Mouse (Mus musculus): ENCODE measurements around the gene Krtap19-1.

The Krtap19-1 gene

GRCm38 (mm10) chr16:88869311-88869710 lies at the start of gene Krtap19-1:
Gene Krtap19-1, minus strand, starts transcription at chr16:88869411.
- no peak for DNase-seq (ENCODE audit: low spot score in 2 of 2)

- DNase-seq (ENCODE audit: low spot score in 2 of 2) = no peak
These were observed 27.1 kb upstream of the Krtap19-1 start, which contains the start of gene Krtap19-5 for GRCm38 (mm10) chr16:88896357-88896756. Gene Krtap19-5, minus strand, starts transcription at chr16:88896457.

GRCm38 (mm10) chr16:88886870-88887269 lies 17.7 kb upstream of the Krtap19-1 start:
- DNase-seq (ENCODE audit: low spot score in 2 of 2) = no peak

GRCm38 (mm10) chr16:88884989-88885388 lies 15.8 kb upstream of the Krtap19-1 start, which contains the start of gene Krtap19-4:
Gene Krtap19-4, minus strand, starts transcription at chr16:88885089.
- no peak for DNase-seq (ENCODE audit: low spot score in 2 of 2)

- no peak for DNase-seq (ENCODE audit: low spot score in 2 of 2)
These were observed 8.7 kb upstream of the Krtap19-1 start, which contains the start of gene Krtap19-3 for GRCm38 (mm10) chr16:88877938-88878337. Gene Krtap19-3, minus strand, starts transcription at chr16:88878038.

GRCm38 (mm10) chr16:88874169-88874568 lies 5.0 kb upstream of the Krtap19-1 start, which contains the start of gene Krtap19-2:
Gene Krtap19-2, minus strand, starts transcription at chr16:88874269.
- DNase-seq (ENCODE audit: low spot score in 2 of 2) = no peak

- DNase-seq (ENCODE audit: low spot score in 2 of 2) = no peak
These were observed 4.3 kb downstream of the Krtap19-1 start for GRCm38 (mm10) chr16:88864887-88865407.

GRCm38 (mm10) chr16:88851450-88851849 lies 17.8 kb downstream of the Krtap19-1 start:
- DNase-seq (ENCODE audit: low spot score in 2 of 2) = no peak

GRCm38 (mm10) chr16:88848558-88848957 lies 20.7 kb downstream of the Krtap19-1 start:
- no peak for DNase-seq (ENCODE audit: low spot score in 2 of 2)

- no peak for DNase-seq (ENCODE audit: low spot score in 2 of 2)
These were observed 21.8 kb downstream of the Krtap19-1 start for GRCm38 (mm10) chr16:88847363-88847762.

GRCm38 (mm10) chr16:88826978-88827377 lies 42.2 kb downstream of the Krtap19-1 start:
- DNase-seq (ENCODE audit: low spot score in 2 of 2) = no peak

- DNase-seq (ENCODE audit: low spot score in 2 of 2) = no peak
These were observed 43.0 kb downstream of the Krtap19-1 start, which contains the start of gene Krtap14 for GRCm38 (mm10) chr16:88826095-88826652. Gene Krtap14, minus strand, starts transcription at chr16:88826145.

GRCm38 (mm10) chr16:88823736-88824135 lies 45.5 kb downstream of the Krtap19-1 start:
- DNase-seq (ENCODE audit: low spot score in 2 of 2) = no peak

- no peak for DNase-seq (ENCODE audit: low spot score in 2 of 2)
These were observed 49.1 kb downstream of the Krtap19-1 start, which contains the start of gene Krtap15 for GRCm38 (mm10) chr16:88820066-88820465. Gene Krtap15, plus strand, starts transcription at chr16:88820215.
